Mouse (Mus musculus): Measurements from ENCODE around the gene Gabpa. TPM values are rescaled to one million over a fixed set of nuclear protein-coding genes. Genes with fewer than 3 reads are reported as not detected.
A peak's percentile ranks its signal among the peaks of the same experiment; 100 is the strongest.

Gene Gabpa
- 10 to 100 TPM; 18.1 to 19.2 TPM for polyA plus RNA-seq (2017; shearing (Covaris generic))

GRCm38 (mm10) chr16:84834745-84835440, at the start of gene Gabpa:
Gabpa (plus strand) TSS chr16:84834925.
- peak; percentile 88 for ATAC-seq

- no peak for ATAC-seq
Observed at GRCm38 (mm10) chr16:84784966-84785365, 49.8 kb upstream of the Gabpa start.

- ATAC-seq = no peak
Observed at GRCm38 (mm10) chr16:84790595-84791165, 44.0 kb upstream of the Gabpa start.

- no peak for ATAC-seq
Observed at GRCm38 (mm10) chr16:84793401-84793800, 41.3 kb upstream of the Gabpa start.

GRCm38 (mm10) chr16:84795337-84795736, 39.4 kb upstream of the Gabpa start:
- ATAC-seq = no peak

GRCm38 (mm10) chr16:84796678-84797077, 38.0 kb upstream of the Gabpa start:
- no peak for ATAC-seq

GRCm38 (mm10) chr16:84800038-84800437, 34.7 kb upstream of the Gabpa start:
- peak; percentile 63 for ATAC-seq

- ATAC-seq = no peak
Observed at GRCm38 (mm10) chr16:84802217-84802616, 32.5 kb upstream of the Gabpa start.

- ATAC-seq = no peak
Observed at GRCm38 (mm10) chr16:84804866-84805265, 29.9 kb upstream of the Gabpa start.

GRCm38 (mm10) chr16:84806175-84806574, 28.6 kb upstream of the Gabpa start:
- no peak for ATAC-seq

- ATAC-seq = no peak
Observed at GRCm38 (mm10) chr16:84807874-84808273, 26.9 kb upstream of the Gabpa start.

GRCm38 (mm10) chr16:84810254-84810653, 24.5 kb upstream of the Gabpa start:
- ATAC-seq = no peak

- ATAC-seq = no peak
Observed at GRCm38 (mm10) chr16:84813852-84814251, 20.9 kb upstream of the Gabpa start.

- ATAC-seq = no peak
Observed at GRCm38 (mm10) chr16:84814511-84814910, 20.2 kb upstream of the Gabpa start.

- ATAC-seq = peak; percentile 88
Observed at GRCm38 (mm10) chr16:84817423-84817822, 17.3 kb upstream of the Gabpa start.

- ATAC-seq = peak; percentile 86
Observed at GRCm38 (mm10) chr16:84825009-84825408, 9.7 kb upstream of the Gabpa start.

GRCm38 (mm10) chr16:84831696-84832095, 3.0 kb upstream of the Gabpa start:
- ATAC-seq = no peak

GRCm38 (mm10) chr16:84832736-84833135, 2.0 kb upstream of the Gabpa start:
- ATAC-seq = no peak

- peak; percentile 10 for ATAC-seq
Observed at GRCm38 (mm10) chr16:84834344-84834743, 381 bp upstream of the Gabpa start.

- ATAC-seq = peak; percentile 30
Observed at GRCm38 (mm10) chr16:84835441-84835822, 707 bp downstream of the Gabpa start, which contains the start of gene Atp5j. Atp5j (minus strand) TSS chr16:84835625.

GRCm38 (mm10) chr16:84835823-84836743, 1.4 kb downstream of the Gabpa start:
- ATAC-seq = peak; percentile 1

- no peak for ATAC-seq
Observed at GRCm38 (mm10) chr16:84838576-84838975, 3.9 kb downstream of the Gabpa start.

- no peak for ATAC-seq
Observed at GRCm38 (mm10) chr16:84853492-84853891, 18.8 kb downstream of the Gabpa start.
